Mouse (Mus musculus): ENCODE data around the gene Efna2. TPM values are rescaled to one million over a fixed set of nuclear protein-coding genes. Genes with fewer than 3 reads are reported as not detected.

Efna2 gene
- polyA plus RNA-seq (2012; ENCODE audit: insufficient read depth, insufficient read length, missing spikeins) = 0.51 and 1.0 TPM in 2 replicates

- Histone ChIP-seq H3K27ac (ENCODE audit: insufficient read depth, low read depth, low read length) (no peak within 1 kb of the TSS), H3K4me3 (ENCODE audit: insufficient read depth, low read length) (peak within 1 kb of the TSS; percentile 59), H3K4me1 (ENCODE audit: control insufficient read depth, insufficient read depth, low read length) (peaks cover 2% of the 10 kb centered on the region)
- TF ChIP-seq CTCF (IDR thresholded peaks at IDR 0.05; ENCODE audit: low read depth, low read length) (no peak), POLR2A (IDR thresholded peaks at IDR 0.05; ENCODE audit: borderline replicate concordance, low read depth, low read length) (no peak)
These were observed at the start of gene Efna2 for GRCm38 (mm10) chr10:80179068-80180051. TSS of gene Efna2 (plus strand) at chr10:80179482.

- Histone ChIP-seq H3K4me3 (ENCODE audit: insufficient read depth, low read length) (no peak overlapping the region), H3K27ac (ENCODE audit: insufficient read depth, low read depth, low read length) (no peak overlapping the region), H3K4me1 (ENCODE audit: control insufficient read depth, insufficient read depth, low read length) (peaks cover 2% of the 10 kb centered on the region; the same call in 1 of the 2 replicates)
- TF ChIP-seq POLR2A (IDR thresholded peaks at IDR 0.05; ENCODE audit: borderline replicate concordance, low read depth, low read length) (no peak), CTCF (IDR thresholded peaks at IDR 0.05; ENCODE audit: low read depth, low read length) (no peak)
These were observed 49.4 kb upstream of the Efna2 start for GRCm38 (mm10) chr10:80129846-80130245.

- TF ChIP-seq POLR2A (IDR thresholded peaks at IDR 0.05; ENCODE audit: borderline replicate concordance, low read depth, low read length) (no peak), CTCF (IDR thresholded peaks at IDR 0.05; ENCODE audit: low read depth, low read length) (no peak)
- Histone ChIP-seq H3K4me3 (ENCODE audit: insufficient read depth, low read length) (no peak overlapping the region), H3K4me1 (ENCODE audit: control insufficient read depth, insufficient read depth, low read length) (peaks cover 2% of the 10 kb centered on the region; the same call in 1 of the 2 replicates), H3K27ac (ENCODE audit: insufficient read depth, low read depth, low read length) (no peak overlapping the region)
These were observed 48.8 kb upstream of the Efna2 start for GRCm38 (mm10) chr10:80130403-80131031.

GRCm38 (mm10) chr10:80131316-80131951 is 47.8 kb upstream of the Efna2 start:
- TF ChIP-seq POLR2A (IDR thresholded peaks at IDR 0.05; ENCODE audit: borderline replicate concordance, low read depth, low read length) (no peak), CTCF (IDR thresholded peaks at IDR 0.05; ENCODE audit: low read depth, low read length) (no peak)
- H3K4me1 ChIP-seq (ENCODE audit: control insufficient read depth, insufficient read depth, low read length) = peaks cover 2% of the 10 kb centered on the region; the same call in 1 of the 2 replicates
- H3K27ac ChIP-seq (ENCODE audit: insufficient read depth, low read depth, low read length) = no peak overlapping the region
- no peak overlapping the region for H3K4me3 ChIP-seq (ENCODE audit: insufficient read depth, low read length)

- no peak overlapping the region for H3K27ac ChIP-seq (ENCODE audit: insufficient read depth, low read depth, low read length)
- H3K4me3 ChIP-seq (ENCODE audit: insufficient read depth, low read length) = no peak overlapping the region
- H3K4me1 ChIP-seq (ENCODE audit: control insufficient read depth, insufficient read depth, low read length) = peaks cover 2% of the 10 kb centered on the region; the same call in 1 of the 2 replicates
- TF ChIP-seq POLR2A (IDR thresholded peaks at IDR 0.05; ENCODE audit: borderline replicate concordance, low read depth, low read length) (no peak), CTCF (IDR thresholded peaks at IDR 0.05; ENCODE audit: low read depth, low read length) (no peak)
These were observed 47.3 kb upstream of the Efna2 start for GRCm38 (mm10) chr10:80131952-80132350.

GRCm38 (mm10) chr10:80133226-80133849 is 45.9 kb upstream of the Efna2 start:
- Histone ChIP-seq H3K4me1 (ENCODE audit: control insufficient read depth, insufficient read depth, low read length) (peaks cover 2% of the 10 kb centered on the region; the same call in 1 of the 2 replicates), H3K27ac (ENCODE audit: insufficient read depth, low read depth, low read length) (no peak overlapping the region), H3K4me3 (ENCODE audit: insufficient read depth, low read length) (no peak overlapping the region)
- no peak for TF ChIP-seq POLR2A (IDR thresholded peaks at IDR 0.05; ENCODE audit: borderline replicate concordance, low read depth, low read length)
- no peak for TF ChIP-seq CTCF (IDR thresholded peaks at IDR 0.05; ENCODE audit: low read depth, low read length)

- TF ChIP-seq CTCF (IDR thresholded peaks at IDR 0.05; ENCODE audit: low read depth, low read length) = no peak
- no peak for TF ChIP-seq POLR2A (IDR thresholded peaks at IDR 0.05; ENCODE audit: borderline replicate concordance, low read depth, low read length)
- Histone ChIP-seq H3K4me1 (ENCODE audit: control insufficient read depth, insufficient read depth, low read length) (peaks cover 2% of the 10 kb centered on the region; the same call in 1 of the 2 replicates), H3K27ac (ENCODE audit: insufficient read depth, low read depth, low read length) (no peak overlapping the region), H3K4me3 (ENCODE audit: insufficient read depth, low read length) (no peak overlapping the region)
These were observed 44.9 kb upstream of the Efna2 start for GRCm38 (mm10) chr10:80134421-80134820.

- Histone ChIP-seq H3K27ac (ENCODE audit: insufficient read depth, low read depth, low read length) (no peak overlapping the region), H3K4me3 (ENCODE audit: insufficient read depth, low read length) (no peak overlapping the region), H3K4me1 (ENCODE audit: control insufficient read depth, insufficient read depth, low read length) (peaks cover 2% of the 10 kb centered on the region; the same call in 1 of the 2 replicates)
- no peak for TF ChIP-seq POLR2A (IDR thresholded peaks at IDR 0.05; ENCODE audit: borderline replicate concordance, low read depth, low read length)
- TF ChIP-seq CTCF (IDR thresholded peaks at IDR 0.05; ENCODE audit: low read depth, low read length) = no peak
These were observed 44.1 kb upstream of the Efna2 start for GRCm38 (mm10) chr10:80135161-80135560.

GRCm38 (mm10) chr10:80135641-80136040 is 43.6 kb upstream of the Efna2 start:
- TF ChIP-seq POLR2A (IDR thresholded peaks at IDR 0.05; ENCODE audit: borderline replicate concordance, low read depth, low read length) (no peak), CTCF (IDR thresholded peaks at IDR 0.05; ENCODE audit: low read depth, low read length) (no peak)
- Histone ChIP-seq H3K27ac (ENCODE audit: insufficient read depth, low read depth, low read length) (no peak overlapping the region), H3K4me3 (ENCODE audit: insufficient read depth, low read length) (no peak overlapping the region), H3K4me1 (ENCODE audit: control insufficient read depth, insufficient read depth, low read length) (peaks cover 2% of the 10 kb centered on the region; the same call in 1 of the 2 replicates)
